Mouse (Mus musculus): ENCODE measurements around the gene Faxc. TPM values are rescaled to one million over a fixed set of nuclear protein-coding genes. Genes with fewer than 3 reads are reported as not detected.

The Faxc gene
- polyA plus RNA-seq, 1 experiment from 2014 or later, result 0.10 TPM

DNA sequence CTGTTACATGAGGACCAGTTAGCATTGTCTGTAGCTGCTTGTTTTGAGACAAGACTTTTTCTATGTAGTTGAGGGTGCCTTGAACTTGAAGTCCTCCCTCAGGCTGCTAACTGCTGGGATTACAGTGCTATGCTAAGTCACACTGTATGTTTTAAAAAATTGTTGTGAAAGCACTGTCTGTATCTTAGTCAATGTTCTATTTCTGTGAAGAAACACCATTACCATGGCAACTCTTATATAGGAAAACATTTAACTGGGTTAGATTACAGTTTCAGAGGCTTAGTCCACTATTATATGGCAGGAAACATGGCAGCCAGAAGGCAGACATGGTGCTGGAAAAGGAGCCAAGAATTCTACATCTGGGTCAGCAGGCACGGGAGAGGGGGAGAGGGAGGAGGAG lies 40.8 kb downstream of the Faxc start:
- Histone ChIP-seq H3K4me2 (no peak overlapping the region), H3K4me1 (replicated peaks) (no peaks in the 10 kb centered on the region)

DNA sequence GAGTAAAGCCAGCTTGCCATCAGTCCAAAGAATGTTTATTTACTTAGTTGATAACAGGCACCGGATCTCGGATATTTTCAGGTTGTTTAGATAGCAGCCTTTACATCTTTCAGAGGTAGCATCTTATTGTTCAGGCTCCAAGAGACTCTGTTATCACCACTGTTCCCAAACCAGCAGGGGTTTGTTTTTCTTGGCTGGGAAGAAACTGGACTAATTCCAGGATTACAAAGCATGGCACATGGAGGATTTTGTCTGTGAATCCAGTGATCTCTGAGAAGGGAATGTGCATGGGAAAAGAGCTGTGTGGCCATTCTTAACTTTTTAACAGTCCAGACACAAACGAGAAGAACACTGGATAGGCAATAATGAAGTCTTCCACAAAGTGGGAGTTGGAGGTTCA lies 43.0 kb downstream of the Faxc start:
- Histone ChIP-seq H3K4me2 (no peak overlapping the region), H3K9ac (no peak overlapping the region), H3K27ac (no peak overlapping the region), H3K36me3 (no peaks in the 10 kb centered on the region), H3K27me3 (no peaks in the 10 kb centered on the region), H3K4me3 (replicated peaks) (no peak overlapping the region), H3K4me1 (replicated peaks) (no peaks in the 10 kb centered on the region), H3K9me3 (replicated peaks) (no peaks in the 10 kb centered on the region)
- no peak for DNase-seq
- ATAC-seq (ENCODE audit: low read depth), result no peak
- WGBS (ENCODE audit: insufficient replicate concordance), result 17% methylated on average over 3 of the region's 3 CpGs

More for the DNA sequence above, 40.8 kb downstream of the Faxc start:
- 65% methylated on average over 1 of the region's 1 CpGs for WGBS (ENCODE audit: insufficient replicate concordance)
- Histone ChIP-seq H3K27ac (no peak overlapping the region), H3K36me3 (no peaks in the 10 kb centered on the region), H3K27me3 (no peaks in the 10 kb centered on the region), H3K9me3 (replicated peaks) (no peaks in the 10 kb centered on the region), H3K9ac (no peak overlapping the region), H3K4me3 (replicated peaks) (no peak overlapping the region)
- DNase-seq, result no peak
- no peak for ATAC-seq (ENCODE audit: low read depth)

DNA sequence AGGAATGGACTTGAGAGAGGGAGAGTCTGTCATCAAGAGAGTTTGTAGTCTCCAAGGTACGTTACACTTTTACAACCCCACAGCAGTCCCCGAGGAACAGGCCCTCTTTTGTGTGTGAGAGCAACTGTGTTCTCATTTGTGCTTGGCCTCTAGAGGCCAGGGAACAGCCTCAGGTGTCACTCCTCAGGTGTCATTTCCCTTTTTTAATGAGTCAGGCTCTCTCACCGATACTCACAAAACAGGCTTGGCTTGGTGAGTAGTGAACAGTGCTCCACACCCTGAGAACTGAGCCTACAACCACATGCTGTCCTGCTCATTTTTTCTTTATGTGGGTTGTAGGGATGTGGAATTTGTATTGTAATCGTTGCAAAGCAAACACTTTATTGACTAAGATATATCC lies 49.3 kb downstream of the Faxc start:
- DNase-seq (no peak), ATAC-seq (ENCODE audit: low read depth) (no peak)
- 72% methylated on average over 4 of the region's 4 CpGs for WGBS (ENCODE audit: insufficient replicate concordance)
- no peaks in the 10 kb centered on the region for H3K9me3 ChIP-seq (replicated peaks)
- no peak overlapping the region for H3K27ac ChIP-seq
- no peak overlapping the region for H3K4me3 ChIP-seq (replicated peaks)
- H3K4me2 ChIP-seq, result no peak overlapping the region
- H3K4me1 ChIP-seq (replicated peaks), result no peaks in the 10 kb centered on the region
- H3K36me3 ChIP-seq, result no peaks in the 10 kb centered on the region
- no peak overlapping the region for H3K9ac ChIP-seq
- H3K27me3 ChIP-seq, result no peaks in the 10 kb centered on the region

DNA sequence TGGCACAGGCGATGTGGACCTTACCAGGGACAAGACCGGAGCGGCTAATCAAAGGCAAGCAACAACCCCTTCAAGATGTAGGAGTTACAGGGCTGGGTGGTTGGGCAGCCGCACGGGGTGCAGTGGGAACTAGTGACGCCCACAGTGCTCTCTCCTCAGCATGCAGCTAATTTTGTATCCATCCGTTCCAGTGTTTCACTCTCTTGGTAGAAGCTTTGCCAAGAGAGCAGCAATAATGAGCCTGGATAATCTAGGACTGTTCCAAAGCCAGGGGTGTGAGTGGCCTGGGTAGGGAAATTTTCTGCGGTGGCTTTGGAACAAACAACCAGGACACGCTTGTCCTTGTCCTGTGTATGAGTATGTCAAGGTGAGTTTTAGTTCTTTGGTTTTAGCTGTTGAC lies 51.3 kb downstream of the Faxc start:
- H3K27me3 ChIP-seq, result no peaks in the 10 kb centered on the region
- H3K4me1 ChIP-seq (replicated peaks), result no peaks in the 10 kb centered on the region
- WGBS (ENCODE audit: insufficient replicate concordance), result 74% methylated on average over 9 of the region's 9 CpGs
- no peak for ATAC-seq (ENCODE audit: low read depth)
- H3K4me3 ChIP-seq (replicated peaks), result no peak overlapping the region
- H3K9me3 ChIP-seq (replicated peaks), result no peaks in the 10 kb centered on the region
- no peak overlapping the region for H3K9ac ChIP-seq
- no peak for DNase-seq
- no peaks in the 10 kb centered on the region for H3K36me3 ChIP-seq
- no peak overlapping the region for H3K4me2 ChIP-seq
- H3K27ac ChIP-seq, result no peak overlapping the region

DNA sequence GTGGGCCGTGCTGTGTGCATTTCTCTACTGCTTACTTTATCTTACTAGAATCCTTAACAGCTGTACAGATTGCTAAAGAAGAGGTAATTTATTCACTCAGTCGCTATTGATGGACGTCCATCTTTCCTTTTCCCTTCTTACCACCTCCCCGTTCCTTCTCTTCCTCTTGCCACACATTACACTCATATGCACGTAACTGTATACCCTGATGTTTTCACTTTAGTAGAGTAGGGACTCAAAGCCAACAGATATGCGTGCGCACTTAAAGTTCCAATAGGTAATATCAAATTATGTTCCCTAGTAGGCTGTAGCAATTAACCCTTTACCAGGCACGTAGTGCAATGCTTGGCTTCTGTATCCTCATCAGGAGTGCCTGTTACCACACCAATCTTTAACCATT lies 55.7 kb downstream of the Faxc start:
- no peaks in the 10 kb centered on the region for H3K4me1 ChIP-seq (replicated peaks)
- no peaks in the 10 kb centered on the region for H3K27me3 ChIP-seq
- H3K36me3 ChIP-seq, result no peaks in the 10 kb centered on the region
- WGBS (ENCODE audit: insufficient replicate concordance), result 72% methylated on average over 8 of the region's 8 CpGs
- no peaks in the 10 kb centered on the region for H3K9me3 ChIP-seq (replicated peaks)
- ATAC-seq (ENCODE audit: low read depth), result no peak
- H3K4me3 ChIP-seq (replicated peaks), result no peak overlapping the region
- no peak overlapping the region for H3K27ac ChIP-seq
- no peak overlapping the region for H3K9ac ChIP-seq
- no peak for DNase-seq
- no peak overlapping the region for H3K4me2 ChIP-seq

DNA sequence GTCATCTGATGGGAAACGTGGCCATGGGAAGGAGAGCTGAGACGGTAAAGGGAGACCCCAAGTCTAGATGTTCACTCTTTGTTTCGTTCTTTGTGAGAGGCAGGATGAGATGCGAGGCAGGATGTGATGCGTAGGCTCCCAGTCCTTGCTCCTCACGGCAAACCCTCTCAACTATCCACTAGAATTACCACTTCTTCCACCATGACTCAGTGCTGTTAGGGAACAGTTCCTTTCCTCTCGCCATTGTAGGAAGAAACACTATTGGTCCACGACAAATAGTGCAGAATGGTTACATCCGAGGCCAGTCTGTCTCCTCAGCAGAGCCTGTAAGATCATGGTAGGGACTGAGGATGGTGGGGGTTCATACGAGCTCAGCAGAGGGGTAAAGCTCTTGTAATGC lies 56.3 kb downstream of the Faxc start:
- 63% methylated on average over 10 of the region's 10 CpGs for WGBS (ENCODE audit: insufficient replicate concordance)
- Histone ChIP-seq H3K4me3 (replicated peaks) (no peak overlapping the region), H3K4me2 (no peak overlapping the region), H3K36me3 (no peaks in the 10 kb centered on the region), H3K4me1 (replicated peaks) (no peaks in the 10 kb centered on the region), H3K27ac (no peak overlapping the region), H3K9ac (no peak overlapping the region), H3K9me3 (replicated peaks) (no peaks in the 10 kb centered on the region), H3K27me3 (no peaks in the 10 kb centered on the region)
- DNase-seq, result no peak
- no peak for ATAC-seq (ENCODE audit: low read depth)

DNA sequence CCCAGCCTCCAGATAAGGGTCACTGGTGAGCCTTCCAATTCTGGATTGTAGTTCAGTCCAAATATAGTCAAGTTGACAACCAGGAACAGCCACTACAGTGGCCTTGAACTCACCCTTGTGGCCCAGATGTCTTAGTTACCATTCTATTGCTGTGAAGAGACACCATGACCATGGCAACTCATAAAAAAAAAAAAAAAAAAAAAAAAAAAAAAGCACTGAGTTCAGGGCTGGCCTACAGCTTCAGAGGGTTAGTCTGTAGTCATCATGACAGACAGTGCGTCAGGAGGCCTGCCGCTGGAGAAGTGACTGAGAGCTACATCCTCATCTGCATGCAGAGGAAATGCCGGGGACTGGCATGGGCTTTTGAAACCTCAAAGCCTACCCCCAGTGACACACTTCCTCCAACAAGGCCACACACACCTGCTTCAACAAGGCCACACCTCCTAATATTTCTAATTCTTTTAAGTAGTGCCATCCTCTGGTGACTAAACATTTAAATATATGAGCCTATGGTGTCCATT lies 58.5 kb downstream of the Faxc start:
- Histone ChIP-seq H3K27me3 (no peaks in the 10 kb centered on the region), H3K4me1 (replicated peaks) (no peaks in the 10 kb centered on the region), H3K27ac (no peak overlapping the region), H3K9me3 (replicated peaks) (no peaks in the 10 kb centered on the region), H3K4me2 (no peak overlapping the region), H3K9ac (no peak overlapping the region), H3K4me3 (replicated peaks) (no peak overlapping the region), H3K36me3 (no peaks in the 10 kb centered on the region)
- ATAC-seq (ENCODE audit: low read depth), result no peak
- DNase-seq, result no peak
- 21% methylated on average over 3 of the region's 3 CpGs for WGBS (ENCODE audit: insufficient replicate concordance)

DNA sequence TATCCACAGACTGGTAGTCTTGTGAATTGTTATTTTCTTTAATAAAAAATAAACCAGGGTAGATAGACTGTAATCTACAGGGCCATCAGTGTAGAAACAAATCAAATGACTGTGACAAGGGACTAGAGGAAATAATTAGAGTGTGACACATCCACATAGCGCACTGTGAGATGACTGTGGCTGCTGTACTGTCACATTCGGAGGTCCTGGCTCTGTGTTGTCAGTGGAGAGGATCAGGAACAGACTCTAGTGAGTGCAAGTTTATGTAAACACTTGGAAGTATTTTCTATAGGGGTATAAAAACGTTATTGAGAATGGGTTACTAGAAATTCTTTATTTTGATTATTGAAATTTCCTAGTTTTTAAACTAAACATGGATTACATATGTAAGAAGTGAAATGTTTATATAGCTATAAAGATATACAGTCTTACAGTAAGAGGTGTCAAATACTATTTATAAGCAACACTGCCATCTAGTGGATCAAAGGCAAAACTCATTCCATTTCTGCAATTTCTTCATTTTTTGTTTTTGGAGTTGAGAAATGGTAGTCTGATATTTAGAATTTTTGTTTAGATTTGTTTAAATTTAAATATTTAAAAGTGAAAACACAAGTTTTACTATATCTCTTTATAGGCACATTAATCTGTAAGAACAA lies 59.6 kb downstream of the Faxc start:
- no peaks in the 10 kb centered on the region for H3K27me3 ChIP-seq
- no peak overlapping the region for H3K9ac ChIP-seq
- H3K36me3 ChIP-seq, result no peaks in the 10 kb centered on the region
- no peak overlapping the region for H3K4me3 ChIP-seq (replicated peaks)
- no peaks in the 10 kb centered on the region for H3K9me3 ChIP-seq (replicated peaks)
- ATAC-seq (ENCODE audit: low read depth), result no peak
- no peak for DNase-seq
- WGBS (ENCODE audit: insufficient replicate concordance), result 18% methylated on average over 3 of the region's 3 CpGs
- H3K4me2 ChIP-seq, result no peak overlapping the region
- no peaks in the 10 kb centered on the region for H3K4me1 ChIP-seq (replicated peaks)
- H3K27ac ChIP-seq, result no peak overlapping the region

DNA sequence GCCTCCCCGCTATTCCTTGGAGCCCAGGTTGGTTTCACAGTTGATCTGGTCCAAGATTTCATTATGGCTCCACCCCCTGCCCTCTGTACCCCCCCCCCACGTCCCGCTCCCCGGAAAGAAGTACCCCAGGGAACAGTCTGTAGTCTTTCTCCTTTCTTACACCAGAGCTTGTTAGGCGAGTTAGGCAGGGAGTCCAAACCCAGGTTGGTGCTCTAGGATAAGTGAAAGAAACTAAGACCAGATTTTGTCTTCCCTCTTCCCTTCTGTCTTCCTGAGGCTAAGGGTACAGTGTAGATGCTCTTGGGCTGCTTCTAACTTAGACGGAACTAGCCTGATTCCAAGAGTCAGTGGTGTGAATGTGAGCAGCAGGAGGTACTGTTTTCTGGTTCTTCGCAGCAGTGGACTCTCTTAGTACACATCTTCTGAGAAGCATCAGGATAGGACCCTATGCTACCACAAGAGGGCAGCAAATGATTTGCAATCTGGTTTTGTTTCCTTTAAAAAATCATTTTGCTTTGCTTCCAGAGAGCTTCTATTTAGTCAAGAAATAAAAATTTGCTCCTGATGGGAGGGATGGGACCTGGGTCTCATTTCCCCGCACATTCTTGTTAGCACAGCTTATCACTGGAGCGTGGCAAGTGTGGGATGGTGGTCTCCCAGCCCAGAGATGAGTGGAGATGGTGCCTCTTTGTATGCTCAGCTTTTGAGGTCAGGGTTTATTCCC lies 86.7 kb downstream of the Faxc start:
- no peak overlapping the region for H3K27ac ChIP-seq
- H3K36me3 ChIP-seq, result no peaks in the 10 kb centered on the region
- DNase-seq (no peak), ATAC-seq (ENCODE audit: low read depth) (no peak)
- WGBS (ENCODE audit: insufficient replicate concordance), result 7% methylated on average over 9 of the region's 9 CpGs
- H3K9me3 ChIP-seq (replicated peaks), result no peaks in the 10 kb centered on the region
- H3K4me1 ChIP-seq (replicated peaks), result no peaks in the 10 kb centered on the region
- no peaks in the 10 kb centered on the region for H3K27me3 ChIP-seq
- H3K4me2 ChIP-seq, result no peak overlapping the region
- no peak overlapping the region for H3K4me3 ChIP-seq (replicated peaks)
- no peak overlapping the region for H3K9ac ChIP-seq

DNA sequence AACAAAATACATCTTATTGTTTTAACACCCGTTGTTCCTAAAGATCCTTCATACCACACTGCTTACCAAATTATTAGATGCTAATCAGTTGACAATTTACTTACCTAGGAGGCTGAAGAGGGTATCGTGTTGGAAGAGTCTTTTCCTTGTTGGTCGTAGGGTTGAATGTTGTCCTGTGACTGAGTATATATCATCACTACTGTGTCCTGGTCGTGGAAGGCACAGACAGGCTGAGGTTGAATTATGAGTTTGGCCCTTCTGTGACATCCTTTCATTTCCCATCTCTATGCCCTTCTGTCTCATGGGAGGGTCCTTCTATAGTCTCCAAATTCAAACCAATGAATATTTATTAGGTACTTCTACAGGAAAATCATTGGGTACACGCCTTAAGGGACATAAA lies 87.3 kb downstream of the Faxc start:
- Histone ChIP-seq H3K4me3 (replicated peaks) (no peak overlapping the region), H3K36me3 (no peaks in the 10 kb centered on the region), H3K4me2 (no peak overlapping the region), H3K27me3 (no peaks in the 10 kb centered on the region), H3K27ac (no peak overlapping the region), H3K9me3 (replicated peaks) (no peaks in the 10 kb centered on the region), H3K4me1 (replicated peaks) (no peaks in the 10 kb centered on the region), H3K9ac (no peak overlapping the region)
- ATAC-seq (ENCODE audit: low read depth) (no peak), DNase-seq (no peak)
- 36% methylated on average over 5 of the region's 5 CpGs for WGBS (ENCODE audit: insufficient replicate concordance)

DNA sequence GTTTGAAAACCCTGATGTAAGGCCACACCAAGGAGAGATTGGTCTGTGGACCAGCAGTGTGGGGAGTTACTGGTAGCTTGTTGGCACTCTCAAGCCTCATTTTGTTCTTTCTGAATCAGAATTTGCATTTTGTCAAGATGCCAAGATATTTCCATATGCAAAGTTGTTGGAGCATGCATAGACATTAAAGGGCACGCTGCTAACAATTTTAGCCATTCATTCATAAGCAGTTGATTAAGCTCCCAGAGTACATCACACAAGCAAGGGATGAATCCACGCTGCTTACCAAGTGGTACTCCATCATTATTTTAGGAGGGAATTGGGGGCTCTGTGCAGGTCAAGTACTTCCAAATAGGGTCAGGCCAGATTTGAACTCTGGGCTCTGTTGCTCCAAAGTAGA lies 98.8 kb downstream of the Faxc start:
- H3K4me1 ChIP-seq (replicated peaks), result no peaks in the 10 kb centered on the region
- WGBS (ENCODE audit: insufficient replicate concordance), result 49% methylated on average over 2 of the region's 2 CpGs
- no peaks in the 10 kb centered on the region for H3K27me3 ChIP-seq

More for the DNA sequence above, 98.8 kb downstream of the Faxc start:
- H3K36me3 ChIP-seq, result no peaks in the 10 kb centered on the region
- no peak for ATAC-seq (ENCODE audit: low read depth)
- no peak overlapping the region for H3K4me3 ChIP-seq (replicated peaks)
- no peak overlapping the region for H3K9ac ChIP-seq
- no peak overlapping the region for H3K27ac ChIP-seq
- H3K9me3 ChIP-seq (replicated peaks), result no peaks in the 10 kb centered on the region
- no peak for DNase-seq
- H3K4me2 ChIP-seq, result no peak overlapping the region

Measured in liver, embryonic 13.5 days (tissue).